Mouse (Mus musculus) spleen, adult 2 months (tissue): ENCODE measurements around the gene Ptpn20.

Experiments
- CTCF ChIP-seq: fragments of 200-500 bp; IDR thresholded peaks from 2 replicates; pipeline ENCODE4 v1.5.1; 2011; ENCODE audit warnings: mild to moderate bottlenecking, inconsistent platforms; ENCODE audit not compliant: insufficient read depth, insufficient read length, insufficient replicate concordance; ENCODE audit errors: extremely low read depth
- POLR2A ChIP-seq: fragments of 200-500 bp; IDR thresholded peaks from 2 replicates; pipeline ENCODE4 v1.6.1; 2011; ENCODE audit warnings: low read depth, low read length, inconsistent platforms

- TF ChIP-seq CTCF (no peak), POLR2A (no peak)
These were observed 100.0 kb downstream of the Ptpn20 start for GRCm38 (mm10) chr14:33689044-33689443.
